Mouse (Mus musculus): ENCODE results near the gene Inpp5a. TPM values are rescaled to one million over a fixed set of nuclear protein-coding genes. Genes with fewer than 3 reads are reported as not detected.
A peak's percentile ranks its signal among the peaks of the same experiment; 100 is the strongest.

The Inpp5a gene
- polyA plus RNA-seq (2017; shearing (Covaris generic)), result 1 to 10 TPM; 4.8 to 6.5 TPM

DNA sequence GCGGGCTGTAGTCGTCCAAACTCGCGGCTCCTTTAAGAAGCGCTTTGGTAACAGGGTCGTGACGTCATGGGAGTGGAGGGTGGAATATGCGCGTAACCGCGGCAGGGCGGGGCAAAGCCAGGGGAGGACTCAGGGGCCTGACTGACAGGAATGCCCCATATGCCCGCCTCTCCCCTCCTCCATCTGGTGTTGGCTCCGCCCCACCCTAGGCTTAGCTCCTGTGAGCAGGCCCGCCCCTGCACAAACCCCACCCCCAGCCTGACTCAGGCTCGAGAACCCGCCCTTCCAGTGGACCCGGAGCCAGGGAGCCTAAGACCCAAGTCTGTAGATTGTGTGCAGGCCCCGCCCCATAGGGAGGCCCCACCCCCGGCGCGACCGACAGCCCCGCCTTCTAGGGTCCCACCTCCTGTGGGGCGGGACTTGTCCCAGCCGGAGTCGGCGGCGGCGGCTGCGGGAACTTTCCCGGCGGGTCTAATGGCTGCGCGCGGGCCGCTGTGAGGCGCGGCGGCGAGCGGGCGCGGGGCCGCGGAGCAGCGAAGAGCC is at the start of gene Inpp5a:
Inpp5a (plus strand) TSS at position 440 of the 543 bp plus-strand sequence.
- ATAC-seq, result peak; percentile 91

DNA sequence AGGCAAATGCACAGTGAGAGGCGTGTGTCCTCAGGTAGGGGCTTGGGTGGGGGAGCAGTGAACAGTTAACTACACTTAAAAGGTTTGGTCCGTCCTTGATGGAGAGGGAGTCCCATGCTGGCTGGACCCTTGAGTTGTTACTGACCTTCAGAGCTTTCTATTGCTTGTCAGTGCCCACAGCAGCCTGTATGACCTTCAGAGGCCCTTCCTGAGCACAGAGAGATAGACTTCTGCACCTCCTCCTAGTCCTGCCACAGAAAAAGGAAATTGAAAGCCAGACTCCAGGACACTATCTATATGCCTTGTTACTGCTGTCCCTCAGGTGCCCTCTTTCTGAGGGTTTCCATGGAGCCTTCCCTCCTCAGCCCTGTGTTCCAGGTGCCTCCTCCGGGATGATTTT is 49.7 kb upstream of the Inpp5a start:
- ATAC-seq, result no peak

DNA sequence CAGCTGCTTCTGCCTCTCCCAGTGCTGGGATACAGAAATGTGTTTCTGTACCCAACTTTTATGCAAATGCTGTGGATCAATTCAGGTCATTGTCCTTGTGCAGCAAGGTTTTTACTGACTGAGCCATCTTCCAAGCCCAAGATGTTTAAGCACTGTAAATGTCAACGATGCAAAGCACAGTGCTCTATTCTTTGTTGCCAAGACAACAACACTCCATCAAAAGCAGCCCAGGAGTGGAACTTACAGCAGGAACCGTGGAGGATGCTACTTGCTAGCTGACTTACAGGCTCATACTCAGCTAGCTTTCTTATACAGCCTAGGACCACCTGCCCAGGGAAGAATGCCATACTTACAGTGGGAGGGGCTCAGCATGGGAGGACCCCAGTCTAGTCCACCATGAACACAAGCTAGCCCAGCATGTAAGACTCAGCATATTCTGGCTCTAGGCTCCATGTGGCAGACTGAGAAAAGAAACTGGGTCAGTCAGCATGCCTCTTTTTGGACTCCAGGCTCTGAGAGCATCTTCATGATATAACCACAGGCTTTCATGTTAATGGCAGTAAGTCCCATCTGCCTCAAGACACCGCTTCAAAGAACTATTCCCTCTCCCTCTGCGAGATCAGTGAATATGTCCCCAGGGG is 47.8 kb upstream of the Inpp5a start:
- no peak for ATAC-seq

DNA sequence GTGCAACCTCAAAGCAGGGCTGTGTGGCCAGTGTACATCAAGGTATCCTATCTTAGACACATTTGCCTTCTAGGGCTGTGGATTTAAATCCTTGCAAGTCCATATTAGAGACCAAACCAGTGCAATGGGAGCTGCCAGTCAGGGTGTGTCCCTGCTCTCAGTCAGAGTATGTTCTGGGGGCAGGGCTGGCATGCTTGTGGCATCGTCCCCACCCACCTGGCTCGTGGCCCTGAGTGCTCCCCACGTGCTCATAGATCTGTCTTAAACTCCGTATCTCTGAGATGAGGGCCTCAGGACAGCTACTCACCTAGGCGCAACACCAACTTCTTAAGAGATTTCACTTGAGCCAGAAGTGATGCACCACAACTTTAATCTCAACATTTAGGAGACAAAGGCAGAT is 46.1 kb upstream of the Inpp5a start:
- no peak for ATAC-seq

DNA sequence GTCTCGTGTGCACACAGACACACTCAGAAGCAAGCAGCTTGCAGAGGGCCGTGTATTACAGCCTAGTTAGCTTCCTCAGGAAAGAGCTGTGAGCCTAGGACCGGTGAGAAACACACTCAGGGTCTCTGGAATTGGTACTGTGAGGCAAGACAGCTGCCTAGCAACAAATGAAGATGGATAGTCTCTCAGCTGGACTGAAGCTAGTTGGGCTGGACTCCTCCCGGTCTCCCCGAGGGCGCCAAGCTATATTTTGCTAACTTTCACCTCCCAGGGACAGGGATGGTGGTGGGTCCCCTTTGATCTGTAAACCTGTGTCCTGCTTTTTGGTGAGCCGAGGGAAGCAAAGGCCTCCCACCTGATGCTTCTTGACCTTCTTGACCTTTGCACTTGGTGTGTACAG is 41.9 kb upstream of the Inpp5a start:
- no peak for ATAC-seq

DNA sequence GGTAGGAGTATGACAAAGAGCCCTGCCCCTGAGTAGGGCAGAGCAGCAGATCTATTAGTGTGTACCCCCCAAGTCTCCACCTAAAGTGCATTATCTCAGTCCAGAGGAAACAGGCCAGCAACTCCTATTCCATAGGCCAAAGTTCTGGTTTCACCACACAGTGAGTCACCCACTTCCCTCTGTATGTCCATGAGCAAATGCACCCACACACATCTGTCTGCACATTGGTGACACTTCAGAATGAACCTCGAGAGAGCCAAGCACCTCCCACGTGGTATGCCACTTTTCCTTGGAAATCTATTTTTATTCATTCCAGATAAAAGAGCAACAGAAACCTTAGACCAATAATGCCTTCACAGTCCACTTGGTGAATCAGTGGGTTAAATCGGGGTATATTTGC is 38.3 kb upstream of the Inpp5a start:
- no peak for ATAC-seq

DNA sequence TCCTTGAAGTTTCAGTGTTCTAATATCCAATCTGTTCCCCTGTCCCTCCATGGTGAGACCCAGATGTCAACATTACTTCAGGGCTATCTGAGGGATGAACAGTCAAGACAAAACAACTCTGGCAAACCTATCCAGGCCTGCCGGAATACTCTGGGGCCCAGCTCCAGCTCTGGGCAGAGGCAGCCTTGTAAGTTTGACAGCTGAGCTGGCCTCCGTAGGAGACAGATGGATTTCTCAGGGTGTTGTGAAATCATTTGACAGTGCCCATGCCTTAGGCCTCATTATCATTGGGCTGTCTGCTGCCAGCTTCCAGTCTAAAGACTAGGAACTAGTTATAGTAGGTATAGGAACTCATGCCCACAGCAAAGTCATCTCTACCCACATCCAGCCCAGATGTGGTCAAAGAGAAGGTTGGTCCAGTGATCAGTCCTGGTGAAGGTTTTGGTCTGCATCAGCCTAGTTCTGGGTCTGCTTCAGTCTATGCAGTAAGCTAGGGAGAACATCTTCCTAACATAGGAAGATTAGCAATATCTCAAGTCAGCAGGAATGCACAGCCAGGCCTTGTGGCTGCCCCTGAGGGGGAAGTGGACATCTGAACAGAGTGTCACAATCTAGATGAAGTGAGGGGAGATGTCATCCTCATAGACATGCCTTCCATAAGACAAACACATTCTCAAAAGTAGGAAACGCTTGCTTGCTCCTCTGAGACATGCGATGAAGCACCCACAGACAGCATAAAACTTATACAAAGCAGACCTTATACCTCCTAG is 34.4 kb upstream of the Inpp5a start:
- no peak for ATAC-seq

DNA sequence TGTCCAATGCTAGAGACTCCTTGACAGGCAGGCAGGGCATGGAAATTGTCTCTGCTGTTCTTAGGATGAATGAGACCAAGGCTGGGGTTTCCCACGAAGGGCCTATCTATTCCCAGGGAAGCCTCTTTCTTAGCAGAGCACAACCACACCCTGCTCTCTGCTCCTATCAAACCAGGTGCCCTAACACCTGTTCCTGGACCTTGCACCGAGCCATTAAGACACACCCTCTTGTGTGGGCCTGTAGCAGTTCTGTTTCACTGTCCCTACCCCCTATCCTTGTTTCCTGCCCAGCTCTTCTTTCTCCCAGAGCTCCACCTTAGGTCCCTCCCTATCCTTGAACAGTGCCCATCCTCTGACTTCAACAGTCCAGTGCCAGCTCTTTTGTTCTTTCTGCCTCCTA is 31.9 kb upstream of the Inpp5a start:
- ATAC-seq, result no peak

DNA sequence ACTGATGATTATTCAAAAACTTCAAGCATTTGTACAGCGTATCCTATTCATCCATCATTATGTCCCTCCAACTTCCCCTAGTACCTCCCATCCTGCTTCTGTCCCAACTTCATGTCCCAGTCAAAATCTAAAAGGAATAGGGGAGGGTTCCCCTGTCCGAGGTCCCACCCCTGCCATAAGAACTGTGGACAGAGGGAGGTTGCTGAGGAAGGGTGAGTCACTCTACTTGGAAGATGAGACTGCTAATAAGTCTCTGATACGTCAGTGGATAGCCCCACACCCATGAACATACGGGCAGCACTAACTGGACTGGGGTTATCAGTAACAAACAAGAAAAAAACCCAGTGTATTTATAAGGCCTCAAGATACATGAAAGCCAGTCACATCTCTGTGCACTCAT is 29.0 kb upstream of the Inpp5a start:
- no peak for ATAC-seq

DNA sequence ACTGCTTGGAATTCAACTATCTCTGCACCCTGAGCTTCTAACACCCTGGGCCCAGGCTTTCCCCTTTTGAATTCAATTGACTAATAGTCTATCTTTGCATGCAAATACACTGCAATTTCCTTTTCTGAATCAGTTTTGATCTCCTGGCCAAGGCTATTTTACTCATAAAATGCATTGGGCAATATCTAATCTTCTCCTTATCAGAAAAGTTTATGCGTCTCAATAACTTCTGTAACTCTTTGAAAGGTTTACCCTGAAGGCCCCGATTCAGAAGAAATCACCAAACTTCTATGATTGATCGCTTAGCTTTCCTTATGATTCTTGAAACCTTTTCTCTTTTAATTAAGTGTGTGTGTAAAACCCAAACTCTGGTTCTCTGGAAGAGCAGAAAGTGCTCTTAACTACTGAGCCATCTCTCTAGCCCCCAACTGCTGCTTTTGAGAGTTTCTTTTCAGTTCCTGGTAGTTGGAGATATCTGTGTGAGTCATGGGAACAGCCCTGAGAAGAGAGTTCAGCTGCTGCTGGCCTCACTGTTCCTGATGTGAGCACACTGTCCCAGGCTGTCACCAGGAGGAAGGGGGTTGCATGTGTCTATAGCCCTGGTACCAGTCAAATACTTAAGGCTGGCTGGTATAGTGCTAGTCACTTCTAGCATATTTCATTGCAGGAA is 27.9 kb upstream of the Inpp5a start:
- ATAC-seq, result no peak

DNA sequence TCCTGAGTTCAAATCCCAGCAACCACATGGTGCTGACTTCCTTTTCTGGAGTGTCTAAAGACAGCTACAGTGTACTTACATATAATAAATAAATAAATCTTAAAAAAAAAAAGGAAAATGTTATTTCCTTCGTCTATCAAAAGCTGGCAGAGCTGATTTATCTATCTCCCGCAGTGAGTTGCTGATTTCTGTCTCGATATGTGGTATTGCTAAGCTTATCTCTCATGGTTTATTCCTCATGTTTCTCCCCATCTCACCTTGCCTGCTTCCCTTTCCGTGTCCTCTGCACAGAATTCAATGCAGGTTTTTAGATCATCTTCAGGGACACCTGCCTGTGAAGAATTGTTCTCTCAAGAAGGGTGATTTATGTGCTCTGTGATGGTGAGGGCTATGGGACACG is 27.1 kb upstream of the Inpp5a start:
- no peak for ATAC-seq

DNA sequence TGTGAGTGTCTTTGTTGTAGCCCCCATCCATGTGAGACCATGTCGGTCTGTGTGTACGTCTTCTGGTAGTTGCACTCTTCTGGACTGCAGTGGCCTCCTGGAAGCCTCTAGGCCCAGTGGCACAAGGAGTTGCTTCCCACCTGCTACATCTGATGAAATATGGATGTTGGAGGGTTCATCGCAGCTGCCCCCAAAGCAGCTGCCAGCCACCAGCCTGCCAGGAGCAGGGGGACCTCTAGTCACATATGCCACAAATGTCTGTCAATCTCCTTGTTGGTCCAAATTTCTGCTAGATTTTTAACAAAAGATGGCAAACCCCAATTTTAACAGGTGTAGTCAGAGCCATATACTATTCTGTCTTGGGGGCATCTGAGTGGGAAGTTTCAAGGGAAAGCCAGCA is 26.4 kb upstream of the Inpp5a start:
- no peak for ATAC-seq

DNA sequence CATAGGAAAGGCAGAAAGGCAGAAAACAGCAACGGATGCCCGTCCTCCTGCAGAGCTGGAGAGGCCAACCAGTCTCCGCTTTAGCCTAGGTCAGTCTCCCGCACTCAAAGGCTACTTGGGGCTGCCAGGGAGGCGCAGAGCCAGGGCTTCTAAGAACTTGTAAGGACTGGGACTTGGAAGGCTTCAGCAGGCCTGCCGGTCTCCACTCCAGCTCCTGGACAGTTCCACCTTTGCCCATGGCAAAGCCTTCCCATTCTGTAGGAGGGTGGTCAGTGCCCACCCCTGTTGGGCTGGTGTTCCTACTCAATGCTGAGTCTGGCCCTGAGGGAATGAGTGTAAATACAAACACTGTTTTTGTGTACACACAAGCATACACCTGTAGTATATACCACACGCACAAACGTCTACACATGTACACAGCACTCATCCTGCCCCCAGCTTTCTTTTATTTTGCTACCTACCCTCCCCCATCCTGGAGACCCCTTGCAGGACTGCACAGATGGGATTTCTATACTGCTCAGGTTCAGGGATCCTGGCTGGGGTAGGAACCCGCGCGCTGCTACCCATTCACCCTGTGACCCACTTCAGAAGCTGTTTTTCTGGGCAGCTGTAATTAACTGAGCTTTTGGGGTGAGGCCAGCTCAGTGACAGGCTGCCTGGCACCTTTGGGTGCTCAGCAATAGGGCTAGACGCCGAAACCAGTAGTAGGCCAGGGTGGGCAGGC is 25.5 kb upstream of the Inpp5a start:
- no peak for ATAC-seq

DNA sequence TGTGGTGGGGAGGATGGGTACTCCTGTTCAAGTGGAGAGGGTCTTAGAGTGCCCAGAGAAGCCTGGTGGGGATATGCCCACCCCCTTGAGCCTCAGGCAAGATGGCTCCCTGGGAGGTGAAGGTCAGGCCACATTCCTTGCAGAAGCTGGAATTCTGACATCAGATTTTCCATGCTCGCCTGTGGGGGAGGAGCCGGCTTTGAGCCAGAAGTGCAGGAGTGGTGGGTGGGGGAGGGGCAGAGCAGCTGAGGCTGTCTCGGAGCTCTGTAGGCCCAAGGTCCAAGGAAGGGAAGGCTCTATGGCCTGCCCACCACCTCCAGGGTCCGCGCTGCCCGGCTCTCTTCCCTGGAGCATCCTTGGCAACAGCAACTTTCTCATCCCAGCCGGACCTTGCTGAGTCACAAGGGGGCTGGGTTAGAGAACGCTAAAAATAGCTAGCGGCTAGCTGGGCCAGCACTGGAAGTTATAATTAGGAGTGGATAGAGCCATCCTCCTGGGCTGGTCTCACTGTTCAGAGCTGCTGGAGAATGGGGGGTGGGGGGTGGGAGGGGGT is 24.8 kb upstream of the Inpp5a start:
- no peak for ATAC-seq

DNA sequence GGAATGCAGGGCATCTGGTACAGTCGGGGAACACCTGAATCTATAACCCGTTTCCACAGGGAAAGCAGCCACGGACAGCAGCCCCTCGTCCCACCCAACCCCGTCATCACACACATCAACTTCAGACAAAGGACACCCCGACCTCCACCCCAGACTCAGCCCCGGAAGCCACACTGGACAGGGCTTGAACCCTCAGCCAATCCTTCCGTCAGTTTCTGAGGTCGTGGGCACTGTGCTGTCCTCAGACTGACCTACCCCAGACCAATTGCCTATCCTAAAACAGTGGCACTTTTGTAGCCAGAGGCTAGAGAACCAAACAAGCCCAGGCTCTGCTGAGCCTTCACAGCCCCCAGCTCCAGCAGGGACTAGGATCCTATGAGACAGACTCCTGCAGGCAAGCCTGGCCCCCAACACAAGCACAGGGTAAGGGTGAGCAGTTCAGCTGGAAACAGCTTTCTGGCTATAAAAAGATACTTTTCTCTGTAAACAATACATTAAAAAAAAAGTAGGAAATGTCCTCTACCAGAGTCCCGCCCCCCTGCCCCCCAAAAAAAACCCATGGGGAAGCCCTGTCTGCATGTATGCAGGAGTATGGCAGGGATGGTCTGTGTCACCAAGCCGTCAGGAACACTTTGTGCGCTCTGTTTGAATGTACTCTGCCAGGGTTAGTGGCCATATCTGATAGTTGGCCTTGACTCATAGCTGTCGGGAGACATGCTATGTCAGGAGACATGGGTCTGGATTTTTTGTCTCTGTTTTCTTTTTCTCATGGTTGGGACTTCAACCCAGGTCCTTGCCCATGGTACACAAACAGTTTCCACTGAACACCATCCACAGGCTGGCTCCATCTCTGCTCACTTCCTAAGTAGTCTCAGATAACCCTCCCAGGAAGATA is 23.7 kb upstream of the Inpp5a start:
- no peak for ATAC-seq

DNA sequence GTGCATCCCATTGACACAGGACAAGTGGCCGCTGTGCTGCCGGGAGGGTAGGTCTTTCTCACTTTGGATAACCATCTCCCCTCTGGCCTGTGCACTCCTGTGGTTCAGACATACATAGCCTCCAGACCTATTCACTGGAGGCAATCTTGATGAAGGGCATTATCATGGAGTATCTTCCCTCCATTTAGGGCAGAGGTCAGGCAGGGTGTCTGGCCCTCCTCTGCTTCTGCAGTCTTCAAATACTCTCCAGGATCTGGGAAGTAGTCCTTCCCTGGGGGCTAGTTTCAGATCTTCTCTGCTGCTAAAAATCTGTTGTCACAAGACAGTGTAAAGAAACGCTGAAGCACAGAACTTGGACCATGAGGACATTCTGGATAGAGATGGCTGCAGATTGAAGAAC is 22.8 kb upstream of the Inpp5a start:
- ATAC-seq, result no peak

DNA sequence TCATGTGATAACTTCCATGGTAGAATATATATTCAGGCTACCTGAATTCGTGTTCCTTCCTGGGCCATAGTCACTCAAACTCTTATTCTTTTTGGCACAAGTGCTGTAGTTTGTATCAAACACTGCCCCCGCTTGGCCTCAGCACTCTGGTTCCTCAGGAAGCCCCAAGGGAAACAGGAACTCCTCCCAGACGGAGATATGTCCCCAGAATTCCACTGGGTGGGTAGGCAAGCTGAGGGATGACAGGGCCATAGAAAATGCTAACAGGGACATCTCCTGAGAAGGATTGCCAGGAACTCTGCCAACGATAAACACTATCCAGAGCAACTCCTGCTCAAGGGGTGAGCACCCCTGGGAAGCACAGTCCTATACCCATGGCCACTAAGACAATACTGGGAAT is 22.4 kb upstream of the Inpp5a start:
- ATAC-seq, result no peak

DNA sequence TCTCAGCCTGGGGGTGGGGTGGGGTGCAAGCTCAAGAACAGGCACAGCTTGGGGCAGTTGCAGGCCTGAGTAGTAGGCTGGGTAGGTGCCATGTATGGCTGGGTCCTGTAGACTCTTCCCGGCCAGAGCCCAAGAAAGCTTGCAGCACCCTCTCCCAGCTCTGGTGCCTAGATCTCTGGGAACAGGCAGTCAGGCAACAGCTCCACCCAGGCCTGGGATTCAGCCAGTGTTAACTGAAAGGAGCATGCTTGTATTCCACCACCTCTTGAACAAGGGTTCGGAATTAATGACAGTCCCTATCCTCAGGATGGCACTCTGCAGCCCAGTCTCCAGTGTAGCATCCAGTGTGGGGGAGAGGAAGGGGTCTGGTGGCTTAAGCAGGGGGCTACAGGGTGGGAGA is 20.7 kb upstream of the Inpp5a start:
- no peak for ATAC-seq

DNA sequence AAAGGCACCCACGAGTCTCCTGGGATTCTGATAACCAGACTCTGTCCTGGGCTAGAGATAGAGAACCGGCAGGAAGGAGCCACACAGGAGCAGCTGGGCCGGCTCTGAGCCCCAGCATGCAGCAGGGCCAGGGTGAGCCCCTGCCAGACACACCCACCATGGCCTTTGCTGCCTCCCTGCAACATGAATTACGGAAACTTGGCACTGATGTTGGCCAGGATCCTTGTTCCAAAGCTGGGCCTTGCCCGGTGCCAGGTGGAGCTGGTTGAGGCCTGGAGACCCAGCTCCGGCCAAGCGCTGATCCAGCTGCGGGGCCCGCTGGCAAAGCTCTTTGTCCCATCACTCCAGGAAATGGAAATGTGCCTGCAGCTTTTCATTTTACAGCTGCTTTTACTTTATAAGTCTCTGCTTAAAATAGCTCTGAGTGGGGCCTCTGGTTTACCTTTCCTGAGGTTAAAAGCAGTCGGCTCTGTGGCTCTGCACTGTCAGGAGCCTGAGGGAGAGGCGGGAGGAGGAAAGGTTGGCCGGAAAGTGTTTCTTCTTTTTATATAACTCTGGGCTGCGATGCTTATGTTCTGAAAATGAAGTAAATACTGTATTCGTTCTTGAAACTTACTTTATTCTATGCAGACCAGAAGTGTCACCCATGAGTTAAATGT is 20.1 kb upstream of the Inpp5a start:
- no peak for ATAC-seq

DNA sequence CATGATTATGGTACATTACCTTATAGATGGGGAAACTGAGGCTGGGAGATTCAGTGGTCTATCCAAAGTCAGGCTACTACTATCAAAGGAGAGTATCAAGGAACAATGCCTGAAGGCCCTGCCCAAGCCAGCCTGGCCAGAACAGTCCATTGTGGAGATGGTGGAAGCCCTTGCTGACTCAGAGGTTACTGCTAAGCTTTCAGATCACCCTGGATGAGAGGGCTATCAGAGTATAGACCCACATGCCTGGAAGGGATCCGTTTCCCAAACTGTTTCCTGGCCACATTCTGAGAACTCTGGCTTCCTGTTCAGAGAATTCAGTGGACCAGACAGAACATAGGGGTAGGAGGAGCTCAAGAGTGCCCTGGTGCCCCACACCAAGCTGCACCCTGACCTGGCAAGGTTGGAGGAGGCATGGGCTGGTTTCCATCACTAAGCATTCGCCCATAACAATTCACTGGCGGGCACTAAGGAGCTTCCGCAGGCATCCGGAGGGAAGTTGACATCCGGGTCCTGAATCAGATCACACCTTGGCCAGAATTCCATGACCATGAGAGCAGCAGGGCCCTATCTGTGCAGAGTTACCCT is 19.3 kb upstream of the Inpp5a start:
- no peak for ATAC-seq

DNA sequence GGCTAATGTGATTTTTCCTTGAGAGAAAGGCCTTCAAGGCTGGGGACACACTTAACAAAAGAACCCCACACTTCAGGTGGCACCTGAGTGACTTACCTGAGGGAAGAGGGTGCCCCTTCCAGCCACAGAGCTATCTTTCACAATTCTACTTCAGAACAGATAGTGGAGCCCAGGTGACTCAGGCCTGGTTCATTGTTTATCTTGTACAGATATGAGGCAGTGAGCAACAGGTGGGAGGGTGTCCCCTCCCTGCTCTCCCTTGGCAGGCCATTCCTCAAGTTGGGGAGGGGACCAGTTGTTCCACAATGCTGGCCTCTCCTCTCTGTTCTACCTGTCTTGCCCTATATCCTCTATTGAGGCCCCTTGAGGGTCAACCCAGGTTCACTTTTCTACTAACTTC is 17.5 kb upstream of the Inpp5a start:
- ATAC-seq, result no peak
